ENCODE assay signal across 9 mouse cellular contexts in genomic region chr11:41999468-41999881, GRCm38 (mm10). TPM values are rescaled to one million over a fixed set of nuclear protein-coding genes. Genes with fewer than 3 reads are reported as not detected.
A peak's percentile ranks its signal among the peaks of the same experiment; 100 is the strongest.
DNase-seq lines count a peak whose midpoint lies in the region; ATAC-seq lines count a peak whose summit lies in the region.
"Had no signal": no experiment of that assay in that cellular context is flagged by ENCODE, and none has a peak within 500 bp of the region (broad histone marks: within the 10 kb centered on the region; RNA-seq: fewer than 3 reads in every experiment).

No protein-coding gene starts in this region.

- H3K27me3 ChIP-seq in embryonic facial prominence, embryonic 13.5 days = peaks cover 13% of the 10 kb centered on the region
- H3K27me3 ChIP-seq in hindbrain, embryonic 13.5 days = no peaks in the 10 kb centered on the region
- no peaks in the 10 kb centered on the region for H3K27me3 ChIP-seq in midbrain, embryonic 15.5 days (replicated peaks)

- no peak overlapping the region for H3K9ac ChIP-seq in embryonic facial prominence, embryonic 13.5 days
- peak overlapping the region; percentile 82 for H3K9ac ChIP-seq in hindbrain, embryonic 13.5 days
- H3K9ac ChIP-seq in midbrain, embryonic 15.5 days = peak overlapping the region; percentile 67

- 1% methylated on average over 7 of the region's 7 CpGs for WGBS in embryonic facial prominence, embryonic 13.5 days
- under 1% methylated on average over 7 of the region's 7 CpGs for WGBS in hindbrain, embryonic 13.5 days
- 2% methylated on average over 7 of the region's 7 CpGs for WGBS in midbrain, embryonic 15.5 days

- no peak for ATAC-seq in embryonic facial prominence, embryonic 13.5 days (ENCODE audit: insufficient number of reproducible peaks, insufficient read depth, low FRiP score, low TSS enrichment, low read depth)
- ATAC-seq in hindbrain, embryonic 13.5 days (ENCODE audit: low FRiP score) = peak; percentile 88
- ATAC-seq in midbrain, embryonic 15.5 days (replicated peaks) = peak; percentile 90

- H3K4me2 ChIP-seq in embryonic facial prominence, embryonic 13.5 days = peak overlapping the region; percentile 46
- H3K4me2 ChIP-seq in hindbrain, embryonic 13.5 days = peak overlapping the region; percentile 53
- peak overlapping the region; percentile 60 for H3K4me2 ChIP-seq in midbrain, embryonic 15.5 days

- H3K4me1 ChIP-seq in embryonic facial prominence, embryonic 13.5 days = no peaks in the 10 kb centered on the region
- H3K4me1 ChIP-seq in hindbrain, embryonic 13.5 days (replicated peaks) = peaks cover 16% of the 10 kb centered on the region
- H3K4me1 ChIP-seq in midbrain, embryonic 15.5 days = peaks cover 18% of the 10 kb centered on the region

- H3K27ac ChIP-seq in embryonic facial prominence, embryonic 13.5 days = no peak overlapping the region
- H3K27ac ChIP-seq in hindbrain, embryonic 13.5 days = peak overlapping the region; percentile 97
- peak overlapping the region; percentile 94 for H3K27ac ChIP-seq in midbrain, embryonic 15.5 days

- DNase-seq in NIH3T3 (ENCODE audit: low read depth) = peak; percentile 85
- DNase-seq in adrenal gland, postnatal 4 days (ENCODE audit: low spot score in 2 of 2) = peak; percentile 41 to 44
- DNase-seq in layer of hippocampus, postnatal 14 days (ENCODE audit: low spot score in 2 of 2) = peak; percentile 53 to 59
- DNase-seq in urinary bladder, postnatal 10 days (ENCODE audit: low spot score) = peak; percentile 13

- H3K9me3 ChIP-seq in embryonic facial prominence, embryonic 13.5 days = no peaks in the 10 kb centered on the region
- no peaks in the 10 kb centered on the region for H3K9me3 ChIP-seq in hindbrain, embryonic 13.5 days
- no peaks in the 10 kb centered on the region for H3K9me3 ChIP-seq in midbrain, embryonic 15.5 days

- no peak overlapping the region for H3K4me3 ChIP-seq in embryonic facial prominence, embryonic 13.5 days
- H3K4me3 ChIP-seq in hindbrain, embryonic 13.5 days = peak overlapping the region; percentile 53
- peak overlapping the region; percentile 59 for H3K4me3 ChIP-seq in midbrain, embryonic 15.5 days
- H3K4me3 ChIP-seq: erythroblast, embryonic 14.5 days had no signal

- no peaks in the 10 kb centered on the region for H3K36me3 ChIP-seq in embryonic facial prominence, embryonic 13.5 days
- H3K36me3 ChIP-seq in hindbrain, embryonic 13.5 days = no peaks in the 10 kb centered on the region
- H3K36me3 ChIP-seq in midbrain, embryonic 15.5 days (replicated peaks) = no peaks in the 10 kb centered on the region

RNA-seq across cellular contexts. Expression of gene Gabrg2, which starts 1.2 kb away (rescaled TPM):
- 1 to 10 TPM; 2.2 to 3.0 TPM for total RNA-seq in adrenal gland, postnatal 4 days (2021)
- 0.55 and 0.66 TPM in 2 replicates for polyA plus RNA-seq in embryonic facial prominence, embryonic 13.5 days (2015; fragmentation: Nextera tagmentation; extraction: Ambion mirVana)
- 82.3 and 88.1 TPM in 2 replicates for polyA plus RNA-seq in hindbrain, embryonic 13.5 days (2015; fragmentation: Nextera tagmentation; extraction: Ambion mirVana)
- 100 to 1,000 TPM; 128 to 135 TPM for total RNA-seq in layer of hippocampus, postnatal 14 days (2021)
- polyA plus RNA-seq in midbrain, embryonic 15.5 days (2015; fragmentation: Nextera tagmentation; extraction: Ambion mirVana) = 133 and 140 TPM in 2 replicates
- polyA plus RNA-seq: erythroblast, embryonic 14.5 days; small intestine, adult 2 months had no signal

Comparison
In these comparisons a context has a peak if more than half of its experiments do, and no peak if none do; other contexts are left out.
1. DNase-seq: peak in every context shown above with its lines; median percentile 85 in NIH3T3; 56 in layer of hippocampus, postnatal 14 days; 42 in adrenal gland, postnatal 4 days; 13 in urinary bladder, postnatal 10 days.
2. RNA of gene Gabrg2, which starts 1.2 kb away (polyA plus RNA-seq): 133 to 140 TPM in midbrain, embryonic 15.5 days and 82.3 to 88.1 TPM in hindbrain, embryonic 13.5 days; 0.55 to 0.66 TPM in embryonic facial prominence, embryonic 13.5 days; every median in the first group is over 10 times any median in the second.
3. Peak in every context shown above with its lines, with median percentiles within 50 percentile points of each other: H3K4me2 ChIP-seq.